Mouse (Mus musculus): ENCODE measurements around the gene Specc1l.
"Not testable (repeated sequence)": the region's sequence is repeated elsewhere in the genome, so short reads cannot be mapped to it uniquely, and the experiment has no call there.

Specc1l gene

GRCm38 (mm10) chr10:75327081-75327480 is 115.2 kb downstream of the Specc1l start:
- in situ Hi-C loops (cut with MboI; ENCODE audit: low pct_unique_long_range_greater_than_20kb in 1 of 2, low sequenced_read_pairs in 2 of 2, unreplicated experiment in 1 of 2): no loop called here

GRCm38 (mm10) chr10:75328201-75328704 is 116.4 kb downstream of the Specc1l start:
- in situ Hi-C loops (cut with MboI; ENCODE audit: low pct_unique_long_range_greater_than_20kb in 1 of 2, low sequenced_read_pairs in 2 of 2, unreplicated experiment in 1 of 2): no loop called here

GRCm38 (mm10) chr10:75332268-75332667 is 120.4 kb downstream of the Specc1l start:
- in situ Hi-C loops (cut with MboI; ENCODE audit: low pct_unique_long_range_greater_than_20kb in 1 of 2, low sequenced_read_pairs in 2 of 2, unreplicated experiment in 1 of 2): no loop called here

- in situ Hi-C loops (cut with MboI; ENCODE audit: low pct_unique_long_range_greater_than_20kb in 1 of 2, low sequenced_read_pairs in 2 of 2, unreplicated experiment in 1 of 2): no loop called here
Observed at GRCm38 (mm10) chr10:75333176-75333776, 121.4 kb downstream of the Specc1l start.

GRCm38 (mm10) chr10:75334175-75334574 is 122.3 kb downstream of the Specc1l start:
- in situ Hi-C loops (cut with MboI; ENCODE audit: low pct_unique_long_range_greater_than_20kb in 1 of 2, low sequenced_read_pairs in 2 of 2, unreplicated experiment in 1 of 2): no loop called here

- in situ Hi-C loops (cut with MboI; ENCODE audit: low pct_unique_long_range_greater_than_20kb in 1 of 2, low sequenced_read_pairs in 2 of 2, unreplicated experiment in 1 of 2): no loop called here
Observed at GRCm38 (mm10) chr10:75335075-75335474, 123.2 kb downstream of the Specc1l start.

GRCm38 (mm10) chr10:75337231-75337630 is 125.4 kb downstream of the Specc1l start:
- in situ Hi-C loops (cut with MboI; ENCODE audit: low pct_unique_long_range_greater_than_20kb in 1 of 2, low sequenced_read_pairs in 2 of 2, unreplicated experiment in 1 of 2): no loop called here

GRCm38 (mm10) chr10:75338852-75339251 is 127.0 kb downstream of the Specc1l start:
- in situ Hi-C loops (cut with MboI; ENCODE audit: low pct_unique_long_range_greater_than_20kb in 1 of 2, low sequenced_read_pairs in 2 of 2, unreplicated experiment in 1 of 2): no loop called here

- in situ Hi-C loops (cut with MboI; ENCODE audit: low pct_unique_long_range_greater_than_20kb in 1 of 2, low sequenced_read_pairs in 2 of 2, unreplicated experiment in 1 of 2): no loop called here
Observed at GRCm38 (mm10) chr10:75339377-75339776, 127.5 kb downstream of the Specc1l start.

GRCm38 (mm10) chr10:75341936-75342335 is 130.1 kb downstream of the Specc1l start:
- in situ Hi-C loops (cut with MboI; ENCODE audit: low pct_unique_long_range_greater_than_20kb in 1 of 2, low sequenced_read_pairs in 2 of 2, unreplicated experiment in 1 of 2): no loop called here

- in situ Hi-C loops (cut with MboI; ENCODE audit: low pct_unique_long_range_greater_than_20kb in 1 of 2, low sequenced_read_pairs in 2 of 2, unreplicated experiment in 1 of 2): not testable (repeated sequence)
Observed at GRCm38 (mm10) chr10:75344563-75344962, 132.7 kb downstream of the Specc1l start.

- in situ Hi-C loops (cut with MboI; ENCODE audit: low pct_unique_long_range_greater_than_20kb in 1 of 2, low sequenced_read_pairs in 2 of 2, unreplicated experiment in 1 of 2): no loop called here
Observed at GRCm38 (mm10) chr10:75345265-75345664, 133.4 kb downstream of the Specc1l start.

GRCm38 (mm10) chr10:75350564-75350963 is 138.7 kb downstream of the Specc1l start:
- in situ Hi-C loops (cut with MboI; ENCODE audit: low pct_unique_long_range_greater_than_20kb in 1 of 2, low sequenced_read_pairs in 2 of 2, unreplicated experiment in 1 of 2): no loop called here

GRCm38 (mm10) chr10:75352541-75352940 is 140.7 kb downstream of the Specc1l start:
- in situ Hi-C loops (cut with MboI; ENCODE audit: low pct_unique_long_range_greater_than_20kb in 1 of 2, low sequenced_read_pairs in 2 of 2, unreplicated experiment in 1 of 2): no loop called here

GRCm38 (mm10) chr10:75353838-75354241 is 142.0 kb downstream of the Specc1l start:
- in situ Hi-C loops (cut with MboI; ENCODE audit: low pct_unique_long_range_greater_than_20kb in 1 of 2, low sequenced_read_pairs in 2 of 2, unreplicated experiment in 1 of 2): not testable (repeated sequence)

GRCm38 (mm10) chr10:75355341-75355740 is 143.5 kb downstream of the Specc1l start:
- in situ Hi-C loops (cut with MboI; ENCODE audit: low pct_unique_long_range_greater_than_20kb in 1 of 2, low sequenced_read_pairs in 2 of 2, unreplicated experiment in 1 of 2): no loop called here

Measured in mouse embryonic stem cell (cell line).